Mouse (Mus musculus): Measurements from ENCODE around the gene Eloa.

DNA sequence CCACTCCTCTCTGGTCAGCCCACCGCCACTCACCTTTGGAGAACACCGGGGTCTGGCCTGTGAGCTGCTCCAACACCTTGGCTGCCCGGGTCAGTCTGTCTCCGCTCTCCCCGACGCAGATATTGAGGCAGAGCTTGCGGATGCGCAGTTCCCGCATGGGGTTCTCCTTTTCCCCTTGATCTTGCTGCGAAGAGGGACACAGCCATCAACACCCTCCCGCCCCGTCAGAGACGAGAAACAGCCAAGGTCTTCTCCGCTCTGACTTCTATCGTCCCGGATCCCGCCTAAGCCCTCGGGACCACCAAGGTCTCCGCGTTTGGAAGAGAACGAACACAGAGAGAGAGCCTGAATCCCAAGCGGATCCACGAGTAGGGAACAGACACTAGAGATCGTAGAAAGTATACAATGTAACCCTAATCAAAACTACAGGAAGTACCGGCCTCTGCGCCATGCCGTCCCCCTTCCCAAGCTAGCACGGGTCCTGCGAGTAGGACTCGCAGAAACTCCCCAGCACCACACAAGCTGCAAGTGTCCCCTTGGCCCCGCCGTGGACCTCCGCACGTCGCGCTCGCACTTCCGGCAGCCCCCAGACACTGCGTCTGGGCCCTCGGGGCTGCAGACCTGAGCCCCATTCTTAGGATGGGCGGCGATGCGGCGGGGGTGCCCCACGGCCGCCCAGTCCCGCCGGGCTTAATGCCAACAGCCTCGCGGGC is 31.1 kb upstream of the Eloa start:
- TF ChIP-seq CTCF (conservative IDR thresholded peaks at IDR 0.05; ENCODE audit: low read length): no peak
- no peak for TF ChIP-seq POU5F1 (IDR thresholded peaks at IDR 0.05; ENCODE audit: borderline replicate concordance, low read length)
- no peak for TF ChIP-seq NANOG (IDR thresholded peaks at IDR 0.05; ENCODE audit: borderline replicate concordance, low read length)

All from E14TG2a.4 (cell line).